Mouse (Mus musculus): ENCODE results near the gene 7530416G11Rik.

Gene 7530416G11Rik

GRCm38 (mm10) chr15:85479919-85480318 lies 23.1 kb downstream of the 7530416G11Rik start:
- no peak for DNase-seq (ENCODE audit: low read depth, low spot score)

DNA sequence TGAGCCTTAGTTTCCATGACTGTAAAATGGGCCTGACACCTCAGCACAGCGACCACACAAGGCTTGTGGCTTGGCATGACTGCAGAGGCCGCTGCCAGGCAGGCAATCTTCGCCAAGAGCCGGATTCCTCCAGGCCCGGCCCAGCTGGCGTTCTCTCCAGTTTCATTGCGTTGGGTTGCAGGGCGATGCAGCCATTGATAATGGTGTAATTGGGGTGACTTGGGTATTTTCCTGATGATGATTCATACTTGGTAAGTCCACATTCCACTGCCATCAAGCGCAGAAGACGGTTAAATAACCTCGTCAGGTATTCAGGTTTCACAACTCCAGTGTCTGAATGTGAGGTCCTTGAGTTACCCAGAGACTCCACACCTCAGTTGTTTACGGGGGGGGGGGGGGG lies 23.7 kb downstream of the 7530416G11Rik start:
- no peak for DNase-seq (ENCODE audit: low read depth, low spot score)

DNA sequence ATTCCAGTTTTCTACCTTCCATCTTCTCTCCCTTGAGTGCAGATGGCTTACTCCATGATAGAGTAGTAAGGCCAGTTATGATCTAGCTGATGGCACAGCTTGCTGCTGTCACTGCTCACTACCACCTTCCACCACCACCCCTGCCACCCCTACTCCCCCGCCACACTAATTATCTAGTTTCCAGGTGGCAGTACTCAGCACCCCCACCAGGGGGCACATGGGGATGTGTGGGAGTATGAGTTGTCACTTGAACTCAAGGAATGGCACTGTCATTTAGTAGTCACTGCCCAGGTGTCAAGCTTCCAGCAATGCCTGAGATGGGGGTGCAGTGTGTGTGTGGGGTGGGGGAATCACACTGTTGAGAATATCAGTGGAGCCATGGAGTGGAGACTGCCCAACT lies 25.4 kb downstream of the 7530416G11Rik start:
- DNase-seq (ENCODE audit: low read depth, low spot score) = peak; percentile 43

DNA sequence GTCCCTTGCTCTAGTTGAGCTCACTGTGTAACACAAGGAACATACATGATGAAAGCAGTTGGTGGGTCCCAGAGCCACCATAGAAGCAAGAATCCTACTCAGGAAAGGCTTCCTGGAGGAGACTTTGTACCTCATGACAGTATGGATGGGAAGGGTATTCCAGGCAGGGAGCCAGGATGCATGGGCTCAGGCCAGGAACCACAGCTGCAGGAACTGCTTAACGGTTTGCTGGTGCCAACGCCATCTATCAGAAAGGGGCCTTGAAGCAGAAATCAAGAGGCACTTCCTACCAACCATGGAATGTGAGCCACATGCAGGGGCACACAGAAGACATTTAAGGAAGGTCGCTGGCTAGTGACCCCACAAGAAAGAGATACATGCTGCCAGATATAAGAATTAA lies 28.3 kb downstream of the 7530416G11Rik start:
- no peak for DNase-seq (ENCODE audit: low read depth, low spot score)

- no peak for DNase-seq (ENCODE audit: low read depth, low spot score)
These were observed 33.6 kb downstream of the 7530416G11Rik start for GRCm38 (mm10) chr15:85469401-85469800.

- DNase-seq (ENCODE audit: low read depth, low spot score) = no peak
These were observed 36.5 kb downstream of the 7530416G11Rik start for GRCm38 (mm10) chr15:85466456-85467067.

DNA sequence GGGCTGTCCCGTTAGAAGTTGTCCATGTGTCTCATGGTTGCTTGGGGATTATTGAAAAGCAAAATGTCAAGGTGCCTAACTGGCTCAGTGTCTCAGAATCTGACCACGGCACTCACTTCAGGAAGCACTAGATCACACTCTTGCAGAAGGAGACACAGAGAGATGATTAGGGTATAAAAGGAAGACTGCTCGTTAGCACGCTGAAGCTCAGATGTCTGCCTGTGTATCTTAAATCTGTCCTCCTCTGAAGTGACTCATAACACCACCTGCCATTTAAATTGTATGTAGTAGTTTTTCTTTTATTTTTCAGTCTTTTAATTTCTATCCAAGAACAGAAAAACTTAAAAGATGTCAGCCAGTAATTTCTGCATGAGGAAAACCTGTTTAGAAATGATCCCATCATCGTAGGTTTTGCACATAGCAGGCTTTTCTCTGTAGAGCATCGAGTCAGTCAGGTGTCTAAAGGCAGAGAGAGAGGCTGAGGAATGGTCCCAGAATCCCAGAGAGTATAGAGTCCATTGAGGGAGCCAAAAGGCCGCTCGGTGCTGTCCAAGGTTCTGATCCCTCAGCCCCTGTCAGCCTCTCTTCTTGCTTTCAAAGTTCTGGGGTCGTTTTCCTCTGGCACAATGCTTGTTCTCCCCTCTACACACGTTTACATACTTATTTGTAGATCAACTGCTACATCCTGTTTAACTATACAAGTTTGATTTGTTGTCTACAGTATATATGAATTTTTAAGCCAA lies 38.0 kb downstream of the 7530416G11Rik start:
- peak; percentile 16 for DNase-seq (ENCODE audit: low read depth, low spot score)

DNA sequence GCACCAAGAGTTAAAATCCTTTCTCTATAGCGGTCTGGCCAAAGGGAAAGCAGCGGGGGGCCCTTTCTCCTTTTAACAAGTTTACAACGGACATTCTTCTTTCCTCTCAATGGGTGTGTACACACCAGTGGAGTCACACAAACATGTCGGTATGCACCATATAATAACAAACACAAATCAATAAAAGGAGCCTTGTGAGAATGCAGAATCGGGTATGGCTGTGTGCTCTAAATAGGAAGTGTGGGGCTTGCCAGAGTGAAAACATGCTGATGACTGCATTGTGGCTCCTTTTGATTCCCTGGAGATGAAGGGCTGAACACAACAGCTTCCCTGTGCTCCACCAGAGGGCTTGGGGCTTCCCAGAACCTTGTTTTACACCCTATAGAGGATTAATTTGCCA lies 38.8 kb downstream of the 7530416G11Rik start:
- no peak for DNase-seq (ENCODE audit: low read depth, low spot score)

DNA sequence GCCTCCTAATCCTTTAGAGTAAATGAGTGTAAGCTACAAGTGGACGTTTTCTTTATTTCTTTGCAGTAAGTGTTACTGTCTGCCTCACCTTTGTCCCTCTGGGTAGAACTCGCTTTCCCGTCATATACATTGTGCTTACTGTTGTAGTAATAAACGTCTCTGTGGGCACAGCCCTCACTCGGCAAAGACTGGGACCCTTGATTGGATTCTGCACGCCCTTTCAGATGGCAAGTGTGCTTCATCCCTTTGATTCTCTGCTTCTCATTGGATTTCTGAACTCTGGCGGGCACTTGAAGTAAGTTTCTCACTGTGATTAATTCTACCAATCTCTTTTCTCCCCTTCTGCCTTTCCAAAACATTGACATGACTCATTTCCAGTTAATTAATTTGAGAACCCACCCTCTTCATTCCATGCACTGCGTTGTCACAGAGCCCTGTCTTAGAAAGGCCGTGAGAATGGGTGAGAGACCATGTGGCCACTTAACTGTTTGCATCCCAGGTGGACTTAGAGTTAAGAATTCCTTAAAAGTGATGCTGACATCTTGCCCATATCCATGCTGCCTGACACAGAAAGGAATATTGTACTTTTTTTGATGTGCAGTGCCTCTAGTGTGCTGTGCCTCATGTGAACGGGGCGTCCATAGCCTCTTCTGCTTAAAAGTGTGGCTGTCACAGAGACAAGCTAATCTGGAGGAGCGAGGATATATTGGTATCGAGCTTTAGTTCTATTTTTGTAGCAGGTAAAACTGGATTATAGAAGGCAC lies 39.8 kb downstream of the 7530416G11Rik start:
- no peak for DNase-seq (ENCODE audit: low read depth, low spot score)

- no peak for DNase-seq (ENCODE audit: low read depth, low spot score)
These were observed 40.9 kb downstream of the 7530416G11Rik start for GRCm38 (mm10) chr15:85462138-85462537.

GRCm38 (mm10) chr15:85461541-85461940 lies 41.5 kb downstream of the 7530416G11Rik start:
- DNase-seq (ENCODE audit: low read depth, low spot score) = no peak

DNA sequence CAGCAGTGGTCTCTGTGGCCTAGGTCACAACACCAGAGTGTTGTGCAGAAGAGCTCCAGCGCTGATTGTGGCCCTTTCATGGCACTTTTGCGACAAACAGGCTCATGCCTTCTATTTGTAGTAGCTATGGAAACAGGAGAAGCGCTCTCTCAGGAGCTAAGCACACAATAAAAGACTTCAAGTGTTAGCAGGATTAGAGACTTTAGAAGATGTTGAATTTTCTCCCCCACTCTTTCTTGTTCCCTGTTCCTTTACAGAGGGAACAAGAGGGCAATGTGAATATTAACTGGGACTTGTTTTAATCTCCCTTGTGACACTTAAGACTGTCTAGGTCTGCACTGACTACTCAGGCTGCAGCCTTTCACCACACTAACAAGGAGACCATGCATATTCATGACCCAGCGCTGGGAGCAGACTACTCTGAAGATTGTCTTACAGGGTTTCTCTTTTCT lies 44.4 kb downstream of the 7530416G11Rik start:
- DNase-seq (ENCODE audit: low read depth, low spot score) = no peak

GRCm38 (mm10) chr15:85457838-85458237 lies 45.2 kb downstream of the 7530416G11Rik start:
- no peak for DNase-seq (ENCODE audit: low read depth, low spot score)

- no peak for DNase-seq (ENCODE audit: low read depth, low spot score)
These were observed 46.1 kb downstream of the 7530416G11Rik start for GRCm38 (mm10) chr15:85456891-85457290.

DNA sequence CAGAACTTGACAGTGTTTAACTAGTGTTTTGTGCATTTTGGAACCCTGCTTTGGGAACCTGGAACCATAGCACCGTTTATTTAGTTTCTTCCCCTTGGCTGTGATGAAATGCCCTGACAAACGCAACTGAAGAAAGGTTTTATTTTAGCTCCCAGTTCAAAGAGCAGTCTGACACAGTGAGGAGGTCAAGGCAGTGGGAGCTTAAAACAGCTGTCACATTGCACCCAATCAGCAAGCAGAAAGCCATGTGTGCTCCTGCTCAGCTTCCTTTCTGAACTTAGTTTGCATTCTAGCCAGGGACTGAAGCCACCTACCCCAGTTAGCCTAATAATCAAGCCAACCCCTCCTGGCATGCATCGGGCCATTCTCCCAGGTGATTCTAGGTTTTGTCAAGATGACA lies 56.4 kb downstream of the 7530416G11Rik start:
- no peak for DNase-seq (ENCODE audit: low read depth, low spot score)
